Mouse (Mus musculus) liver, embryonic 15.5 days (tissue): Measurements from ENCODE around the gene Ccdc126. TPM values are rescaled to one million over a fixed set of nuclear protein-coding genes. Genes with fewer than 3 reads are reported as not detected.

Experiments used
- polyA plus RNA-seq: library from polyadenylated mRNA; unstranded; fragments of >200 nt; fragmentation: Nextera tagmentation; extraction: Ambion mirVana; gene quantifications from 2 replicates; pipeline ENCODE4 v1.2.1, GENCODE M21; 2015

Ccdc126 gene
- polyA plus RNA-seq, 1 experiment from 2014 or later = 2.4 TPM

Other genes with a start within 250 kb of the Ccdc126 start
- gene Malsu1, start 245.5 kb upstream of the Ccdc126 start, polyA plus RNA-seq = 26.8 and 33.3 TPM in 2 replicates
- 16.3 and 18.5 TPM in 2 replicates for gene Igf2bp3, start 104.3 kb upstream of the Ccdc126 start, polyA plus RNA-seq
- gene Tra2a, start 55.2 kb upstream of the Ccdc126 start, polyA plus RNA-seq = 41.2 and 42.3 TPM in 2 replicates
- gene Fam221a, start 48.5 kb downstream of the Ccdc126 start, polyA plus RNA-seq = 1.6 and 2.1 TPM in 2 replicates
- gene Stk31, start 76.3 kb downstream of the Ccdc126 start, polyA plus RNA-seq = 0.06 TPM in 1 of 2 replicates, not detected in the other